Mouse (Mus musculus) lung, embryonic 16.5 days (tissue): Measurements from ENCODE around the gene Adam12. TPM values are rescaled to one million over a fixed set of nuclear protein-coding genes. Genes with fewer than 3 reads are reported as not detected.

Experiments used
- ATAC-seq: fragments of 200-750 bp; cut with Nextera tagmentation; 2 replicates; pipeline ENCODE4 v1.8.0; 2017; ENCODE audit warnings: low read depth, mild to moderate bottlenecking, moderate library complexity
- H3K27ac ChIP-seq: fragments of 300-500 bp; sonication (generic); 2 replicates; pipeline ENCODE4 v1.5.1; 2014; ENCODE audit warnings: mild to moderate bottlenecking, control low read depth, low read length
- H3K27me3 ChIP-seq: fragments of 300-500 bp; sonication (generic); 2 replicates; pipeline ENCODE4 v1.6.1; 2014; ENCODE audit warnings: low read depth, low read length, mixed read lengths; ENCODE audit not compliant: control insufficient read depth, insufficient read depth
- H3K36me3 ChIP-seq: fragments of 300-500 bp; sonication (generic); 2 replicates; pipeline ENCODE4 v1.6.1; 2014; ENCODE audit warnings: low read length; ENCODE audit not compliant: control insufficient read depth, insufficient read depth
- H3K4me1 ChIP-seq: fragments of 300-500 bp; sonication (generic); replicated peaks from 2 replicates; pipeline ENCODE4 v1.6.1; 2014; ENCODE audit warnings: low read length, mixed read lengths; ENCODE audit not compliant: control insufficient read depth, insufficient read depth
- H3K4me2 ChIP-seq: fragments of 300-500 bp; sonication (generic); 2 replicates; pipeline ENCODE4 v1.6.1; 2014; ENCODE audit warnings: low read depth, low read length, control low read depth
- H3K4me3 ChIP-seq: fragments of 300-500 bp; sonication (generic); 2 replicates; pipeline ENCODE4 v1.5.1; 2014; ENCODE audit warnings: mild to moderate bottlenecking, low read length, control low read depth
- H3K9ac ChIP-seq: fragments of 300-500 bp; sonication (generic); 2 replicates; pipeline ENCODE4 v1.6.1; 2014; ENCODE audit warnings: low read length, control low read depth
- H3K9me3 ChIP-seq: fragments of 300-500 bp; sonication (generic); 2 replicates; pipeline ENCODE4 v1.6.1; 2016; ENCODE audit warnings: low read length; ENCODE audit not compliant: control insufficient read depth
- WGBS: fragments of 180-500 bp; shearing (Covaris S2); extraction: QIAGEN DNeasy Blood & Tissue Kit; methylation state at CpG from one replicate; pipeline ENCODE4 v1.1.7; 2014; 5-methylcytosine and 5-hydroxymethylcytosine counted together
- polyA plus RNA-seq: library from polyadenylated mRNA; unstranded; fragments of >200 nt; fragmentation: Nextera tagmentation; extraction: Ambion mirVana; gene quantifications from 2 replicates; pipeline ENCODE4 v1.2.1, GENCODE M21; 2015

The Adam12 gene
- polyA plus RNA-seq, 1 experiment from 2014 or later, result 15.3 TPM

DNA sequence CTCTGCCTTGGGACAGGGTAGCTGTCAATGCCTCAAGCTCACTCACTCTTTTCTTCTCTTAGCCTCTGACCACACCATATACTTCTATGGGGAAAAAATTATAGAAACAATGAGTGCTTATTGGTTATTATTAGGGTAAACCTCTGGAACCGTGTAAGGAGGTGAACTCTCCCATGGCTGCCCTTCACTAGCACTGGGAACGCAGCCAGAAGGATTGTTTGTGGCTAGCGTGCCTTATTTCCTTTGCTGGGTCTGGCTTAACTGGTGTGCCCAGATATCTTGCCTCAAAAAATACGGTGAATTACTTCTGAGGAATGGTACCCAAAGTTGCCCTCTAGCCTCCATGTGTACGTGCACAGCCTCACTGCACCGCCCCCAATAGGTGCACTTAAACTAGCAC, 43.4 kb downstream of the Adam12 start:
- peaks cover 11% of the 10 kb centered on the region for H3K36me3 ChIP-seq
- H3K27me3 ChIP-seq, result no peaks in the 10 kb centered on the region
- H3K4me3 ChIP-seq, result no peak overlapping the region
- no peaks in the 10 kb centered on the region for H3K9me3 ChIP-seq
- no peak overlapping the region for H3K4me2 ChIP-seq
- H3K27ac ChIP-seq, result peak overlapping the region; percentile 45
- no peak overlapping the region for H3K9ac ChIP-seq
- 43% methylated on average over 6 of the region's 6 CpGs for WGBS
- peaks cover 23% of the 10 kb centered on the region for H3K4me1 ChIP-seq
- ATAC-seq, result 0 out of 2 replicates have a peak, but pooled peaks have one; percentile 13

DNA sequence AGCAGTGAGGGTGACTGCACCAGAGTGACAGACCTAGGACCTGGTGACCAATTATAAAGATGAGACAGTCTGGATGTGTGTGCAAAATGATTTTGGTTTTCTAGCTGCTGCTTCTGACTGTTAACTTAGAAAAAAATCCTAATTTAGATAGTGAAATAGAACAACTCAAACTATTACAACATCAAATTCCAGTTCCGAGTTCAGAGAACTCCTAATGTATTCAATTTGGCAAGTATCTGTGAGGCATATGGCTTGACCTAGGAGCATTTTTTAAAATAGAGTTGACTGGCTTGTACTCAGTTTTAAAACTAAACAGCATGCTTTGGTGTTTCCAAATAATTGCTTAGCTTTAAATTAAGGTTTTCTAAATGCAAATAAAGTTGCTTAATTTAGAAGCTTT, 44.0 kb downstream of the Adam12 start:
- WGBS, result 47% methylated on average over 1 of the region's 1 CpGs
- peak; percentile 41; the same call in 1 of the 2 replicates for ATAC-seq
- H3K27me3 ChIP-seq, result no peaks in the 10 kb centered on the region

DNA sequence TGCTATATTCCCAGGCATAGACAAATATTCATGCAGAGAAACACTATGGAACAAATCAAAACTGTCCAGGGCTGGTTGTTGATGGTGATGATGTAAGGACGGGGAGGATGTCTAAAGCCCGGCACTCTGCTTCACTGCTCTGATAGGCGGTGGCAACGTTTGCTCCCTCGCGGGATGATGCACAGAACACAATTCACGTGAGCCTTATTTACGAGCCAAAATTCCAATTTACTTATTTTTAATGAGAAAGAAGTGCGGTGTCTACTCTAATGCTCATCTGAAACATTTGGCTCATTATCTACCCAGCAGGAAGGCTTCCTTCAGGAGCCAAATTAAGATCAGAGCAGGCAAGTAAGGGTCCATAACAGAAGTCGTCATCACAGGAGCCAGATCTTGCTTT, 45.4 kb downstream of the Adam12 start:
- Histone ChIP-seq H3K27me3 (no peaks in the 10 kb centered on the region), H3K36me3 (peaks cover 11% of the 10 kb centered on the region), H3K27ac (no peak overlapping the region), H3K4me3 (no peak overlapping the region), H3K4me2 (no peak overlapping the region), H3K9ac (no peak overlapping the region), H3K4me1 (peaks cover 23% of the 10 kb centered on the region), H3K9me3 (no peaks in the 10 kb centered on the region)
- no peak for ATAC-seq
- 91% methylated on average over 10 of the region's 10 CpGs for WGBS

More for the DNA sequence above, 44.0 kb downstream of the Adam12 start:
- no peak overlapping the region for H3K4me2 ChIP-seq
- no peaks in the 10 kb centered on the region for H3K9me3 ChIP-seq
- H3K27ac ChIP-seq, result peak overlapping the region; percentile 45
- peaks cover 23% of the 10 kb centered on the region for H3K4me1 ChIP-seq
- no peak overlapping the region for H3K4me3 ChIP-seq
- peaks cover 11% of the 10 kb centered on the region for H3K36me3 ChIP-seq
- no peak overlapping the region for H3K9ac ChIP-seq

DNA sequence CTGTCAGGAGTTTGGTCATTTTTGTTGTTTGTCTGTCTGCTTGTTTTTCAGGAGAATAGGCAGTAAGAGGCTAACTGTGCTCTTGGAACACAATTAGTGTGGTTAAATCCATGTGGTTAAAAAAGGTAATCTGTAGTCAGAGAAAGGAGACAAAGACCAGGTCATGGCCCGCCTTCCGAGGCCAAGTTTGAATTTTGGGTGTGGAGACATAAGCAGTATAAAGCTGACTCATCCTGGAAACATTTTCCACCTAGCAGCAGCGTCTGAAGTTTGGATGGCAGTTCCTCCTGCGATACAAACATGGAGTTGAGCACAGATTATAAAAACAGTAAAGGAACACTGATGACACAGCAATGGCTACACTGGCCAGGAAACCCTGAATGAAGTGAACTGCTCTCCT, 46.2 kb downstream of the Adam12 start:
- H3K9ac ChIP-seq, result no peak overlapping the region
- WGBS, result 87% methylated on average over 4 of the region's 4 CpGs

DNA sequence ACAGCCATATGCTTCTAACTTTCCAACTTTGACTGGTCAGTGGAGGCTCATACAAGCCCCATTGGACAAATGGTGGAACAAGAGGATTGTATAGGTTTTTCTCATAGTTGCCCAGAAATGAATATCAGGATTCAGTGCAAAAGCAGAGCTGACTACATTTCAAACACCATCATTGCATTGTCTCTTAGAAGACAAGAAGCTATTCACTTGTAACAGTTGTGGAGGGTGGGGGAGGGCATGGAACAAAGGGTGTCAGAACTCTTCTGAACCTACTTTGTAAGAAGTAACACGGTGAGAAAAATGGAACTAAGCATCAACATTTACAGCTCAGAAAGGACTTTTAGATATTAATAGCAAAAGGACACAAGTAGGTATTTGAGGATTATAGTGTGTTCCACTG, 50.2 kb downstream of the Adam12 start:
- 66% methylated on average over 1 of the region's 1 CpGs for WGBS
- peaks cover 11% of the 10 kb centered on the region for H3K36me3 ChIP-seq
- H3K27ac ChIP-seq, result no peak overlapping the region
- H3K9me3 ChIP-seq, result no peaks in the 10 kb centered on the region
- H3K27me3 ChIP-seq, result no peaks in the 10 kb centered on the region
- no peak overlapping the region for H3K4me3 ChIP-seq
- ATAC-seq, result no peak
- no peak overlapping the region for H3K9ac ChIP-seq
- peaks cover under 1% of the 10 kb centered on the region; the same call in 1 of the 2 replicates for H3K4me1 ChIP-seq
- no peak overlapping the region for H3K4me2 ChIP-seq

More for the DNA sequence above, 46.2 kb downstream of the Adam12 start:
- Histone ChIP-seq H3K27me3 (no peaks in the 10 kb centered on the region), H3K4me3 (no peak overlapping the region), H3K36me3 (peaks cover 11% of the 10 kb centered on the region), H3K9me3 (no peaks in the 10 kb centered on the region), H3K4me2 (no peak overlapping the region), H3K4me1 (peaks cover 21% of the 10 kb centered on the region), H3K27ac (no peak overlapping the region)
- no peak for ATAC-seq

DNA sequence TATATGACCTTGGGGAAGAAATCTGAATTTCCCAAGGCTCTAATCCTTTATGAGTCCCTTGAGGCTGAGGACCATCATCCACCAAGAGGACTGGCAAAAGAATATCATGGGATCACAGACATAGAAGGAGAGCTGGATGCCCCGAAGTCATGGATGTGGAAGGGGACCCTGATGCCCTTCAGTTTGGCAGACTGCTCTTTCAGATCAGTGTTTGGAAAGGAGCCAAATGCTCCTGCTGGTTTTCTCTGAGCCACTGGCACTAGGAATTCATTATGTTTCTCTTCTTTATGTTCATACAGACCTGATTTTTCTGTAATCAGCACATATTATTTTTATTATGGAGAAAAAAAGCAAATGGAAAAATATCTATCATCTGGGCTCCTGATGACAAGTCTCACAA, 50.9 kb downstream of the Adam12 start:
- no peak overlapping the region for H3K27ac ChIP-seq

DNA sequence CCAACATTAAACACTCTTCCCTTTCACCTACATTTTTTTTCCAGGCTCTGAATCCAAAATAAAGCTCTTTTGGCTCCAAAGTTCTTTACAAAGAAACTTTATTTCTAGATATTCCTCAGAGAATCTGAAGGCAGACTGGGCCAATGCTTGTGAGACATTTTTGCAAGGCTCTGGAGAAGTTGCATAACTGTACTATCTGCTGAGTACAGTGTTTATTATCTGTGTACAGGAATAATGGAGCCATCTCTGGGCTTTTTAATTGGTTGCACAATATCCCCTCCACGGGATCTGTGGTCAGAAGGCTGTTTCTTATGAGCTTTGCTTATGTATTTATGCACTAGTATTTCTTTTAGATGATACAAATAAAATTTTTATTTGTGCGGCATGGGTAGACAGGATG, 54.9 kb downstream of the Adam12 start:
- H3K4me1 ChIP-seq, result peaks cover 5% of the 10 kb centered on the region; the same call in 1 of the 2 replicates
- no peak overlapping the region for H3K4me2 ChIP-seq
- no peak overlapping the region for H3K4me3 ChIP-seq
- no peaks in the 10 kb centered on the region for H3K27me3 ChIP-seq
- WGBS, result 58% methylated on average over 2 of the region's 2 CpGs
- H3K36me3 ChIP-seq, result peaks cover 2% of the 10 kb centered on the region; the same call in 1 of the 2 replicates
- peak overlapping the region; percentile 83 for H3K27ac ChIP-seq
- no peaks in the 10 kb centered on the region for H3K9me3 ChIP-seq
- no peak overlapping the region for H3K9ac ChIP-seq
- ATAC-seq, result peak; percentile 91

More for the DNA sequence above, 50.9 kb downstream of the Adam12 start:
- Histone ChIP-seq H3K4me3 (no peak overlapping the region), H3K27me3 (no peaks in the 10 kb centered on the region), H3K4me2 (no peak overlapping the region), H3K4me1 (peaks cover 3% of the 10 kb centered on the region; the same call in 1 of the 2 replicates), H3K9me3 (no peaks in the 10 kb centered on the region), H3K9ac (no peak overlapping the region), H3K36me3 (peaks cover 11% of the 10 kb centered on the region)
- 75% methylated on average over 1 of the region's 1 CpGs for WGBS
- ATAC-seq, result no peak

DNA sequence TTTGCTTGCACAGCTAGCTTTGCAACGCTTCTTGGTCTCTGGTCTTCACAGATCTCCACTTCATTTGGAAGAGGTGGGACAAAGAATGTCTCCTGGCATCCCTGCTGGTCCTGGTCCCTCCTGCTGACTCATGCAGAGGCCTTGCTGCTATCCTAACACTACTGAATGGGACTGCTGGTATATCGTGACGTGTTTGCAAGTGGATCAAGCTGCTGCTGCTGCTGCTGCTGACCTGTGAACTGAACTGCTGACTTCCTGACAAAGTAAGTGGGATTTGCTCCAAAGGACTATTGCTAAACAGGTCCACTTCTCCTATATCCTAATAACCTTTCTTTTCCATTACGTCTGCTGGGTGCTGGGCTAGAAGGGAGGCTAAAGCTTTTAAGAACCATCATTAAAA, 56.7 kb downstream of the Adam12 start:
- peaks cover 4% of the 10 kb centered on the region; the same call in 1 of the 2 replicates for H3K36me3 ChIP-seq
- no peaks in the 10 kb centered on the region for H3K27me3 ChIP-seq
- no peaks in the 10 kb centered on the region for H3K9me3 ChIP-seq
- WGBS, result 74% methylated on average over 4 of the region's 4 CpGs
- peak; percentile 47; the same call in 1 of the 2 replicates for ATAC-seq
- no peak overlapping the region for H3K9ac ChIP-seq
- no peak overlapping the region for H3K27ac ChIP-seq
- H3K4me1 ChIP-seq, result peaks cover 5% of the 10 kb centered on the region; the same call in 1 of the 2 replicates
- H3K4me3 ChIP-seq, result no peak overlapping the region
- H3K4me2 ChIP-seq, result no peak overlapping the region

DNA sequence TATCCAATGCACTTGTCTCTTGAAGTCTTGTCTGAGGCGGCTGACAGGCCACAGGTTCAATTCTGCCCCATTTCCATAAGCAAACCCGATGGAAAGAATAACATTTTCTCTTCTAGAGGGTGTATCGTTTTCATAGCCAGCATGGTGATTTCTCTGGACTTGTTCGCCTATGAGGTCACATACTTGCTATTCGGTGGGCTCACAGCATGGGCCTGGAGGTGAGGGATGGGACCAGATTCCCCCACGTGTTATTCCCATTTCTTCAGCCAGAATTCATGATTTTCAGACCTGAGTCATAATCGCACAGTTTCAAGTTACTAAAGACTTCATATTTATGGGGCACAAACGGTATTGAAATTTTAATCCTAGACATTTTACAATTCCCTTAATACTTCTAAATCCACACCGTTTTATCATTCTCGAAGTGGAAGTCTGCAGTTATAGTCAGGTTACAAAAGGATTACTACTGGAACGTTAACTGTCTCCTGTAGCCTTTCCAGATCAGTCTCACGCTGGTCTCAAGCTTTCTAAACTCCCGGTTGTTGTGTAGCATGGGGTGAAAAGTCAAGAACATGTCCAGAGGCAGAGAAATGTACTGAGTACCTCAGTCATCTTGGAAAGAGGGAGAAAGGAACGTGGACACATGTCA, 58.4 kb downstream of the Adam12 start:
- Histone ChIP-seq H3K9me3 (no peaks in the 10 kb centered on the region), H3K27me3 (no peaks in the 10 kb centered on the region), H3K36me3 (peaks cover 8% of the 10 kb centered on the region; the same call in 1 of the 2 replicates), H3K4me3 (no peak overlapping the region), H3K27ac (no peak overlapping the region), H3K4me1 (peaks cover 5% of the 10 kb centered on the region; the same call in 1 of the 2 replicates), H3K9ac (no peak overlapping the region), H3K4me2 (no peak overlapping the region)
- ATAC-seq, result no peak
- 85% methylated on average over 14 of the region's 14 CpGs for WGBS
